Mouse (Mus musculus): ENCODE results near the gene Pglyrp2. TPM values are rescaled to one million over a fixed set of nuclear protein-coding genes. Genes with fewer than 3 reads are reported as not detected.

Pglyrp2 gene
- total RNA-seq, 2 experiments from 2014 or later: 0.60 TPM; not detected in 1

DNA sequence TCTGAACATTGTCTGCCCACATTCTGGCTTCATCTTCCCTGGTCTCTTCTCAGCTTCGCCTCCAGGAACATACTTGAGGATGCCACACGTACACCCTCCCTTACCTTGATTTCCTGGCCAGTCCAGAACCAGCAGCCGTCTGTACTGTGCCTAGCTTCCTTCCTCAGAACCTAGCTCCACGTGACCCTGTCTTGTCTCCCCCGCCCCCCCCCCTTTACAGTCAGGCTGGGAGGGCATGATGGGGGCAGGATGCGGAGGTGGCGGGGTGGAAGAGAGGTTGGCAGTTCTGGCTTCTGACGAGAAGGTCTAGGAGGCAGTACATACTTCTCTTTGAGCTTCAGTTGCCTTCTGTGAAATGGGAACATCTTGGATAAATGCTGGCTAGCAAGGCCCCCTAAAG is 20.6 kb downstream of the Pglyrp2 start, which contains the start of gene Rasal3:
Rasal3 (minus strand) TSS at position 167 of the 400 bp plus-strand sequence.
- DNase-seq (ENCODE audit: low spot score in 2 of 2): no peak

GRCm38 (mm10) chr17:32402779-32403157 is 21.2 kb downstream of the Pglyrp2 start:
- no peak for DNase-seq (ENCODE audit: low spot score in 2 of 2)

DNA sequence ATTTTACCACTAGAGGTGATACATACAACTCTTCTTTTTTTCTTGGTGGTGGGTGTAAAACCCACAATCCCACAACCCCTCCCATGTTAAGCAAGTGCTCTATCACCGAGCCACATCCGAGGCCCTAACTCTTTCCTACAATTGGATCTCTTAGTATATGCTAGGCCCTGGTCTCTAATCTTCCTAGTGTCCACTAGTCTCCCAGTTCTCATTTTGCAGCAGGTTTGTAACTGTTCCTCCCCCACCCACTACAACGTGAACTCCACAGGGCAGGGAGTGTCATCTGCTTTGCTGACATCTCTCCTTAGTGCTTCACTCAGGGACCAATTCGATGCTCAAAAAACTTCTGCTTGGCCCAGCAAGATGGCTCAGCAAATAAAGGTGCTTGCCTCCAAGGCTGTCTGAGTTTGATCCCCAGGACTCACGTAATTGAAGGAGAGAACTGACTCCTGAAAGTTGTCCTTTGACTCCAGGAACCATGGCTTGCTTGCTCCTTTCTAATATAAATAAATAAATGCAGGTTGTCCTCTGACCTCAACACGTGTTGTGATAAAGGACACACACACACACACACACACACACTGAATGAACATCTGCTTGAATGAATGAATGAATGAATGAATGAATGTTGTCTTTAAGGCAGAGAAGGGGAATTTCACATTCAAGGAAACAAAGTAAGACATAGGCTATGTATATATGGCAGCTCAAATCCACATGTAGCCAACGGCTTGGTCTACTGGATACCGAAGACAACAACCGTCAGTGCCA is 21.8 kb downstream of the Pglyrp2 start:
- no peak for DNase-seq (ENCODE audit: low spot score in 2 of 2)

DNA sequence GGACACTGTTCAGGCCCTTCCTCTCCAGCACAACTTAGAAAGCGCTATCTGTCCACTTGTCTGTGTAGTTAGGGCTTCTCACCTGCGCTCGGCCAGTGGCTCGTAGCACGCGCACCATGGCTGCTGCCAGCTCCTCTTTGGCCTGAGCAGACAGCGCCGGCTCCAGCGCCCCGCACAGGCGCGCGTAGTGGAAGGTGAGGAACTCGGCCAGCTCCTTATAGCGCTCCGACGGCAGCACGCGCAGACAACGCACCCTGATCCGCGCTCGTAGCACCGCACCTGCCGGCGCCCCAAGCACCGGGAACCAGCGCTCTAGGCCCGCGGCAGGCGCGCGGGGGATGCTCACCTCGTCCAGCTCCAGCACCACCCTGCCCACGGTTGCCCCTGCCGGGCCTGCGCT is 27.7 kb downstream of the Pglyrp2 start:
- no peak for DNase-seq (ENCODE audit: low spot score in 2 of 2)

DNA sequence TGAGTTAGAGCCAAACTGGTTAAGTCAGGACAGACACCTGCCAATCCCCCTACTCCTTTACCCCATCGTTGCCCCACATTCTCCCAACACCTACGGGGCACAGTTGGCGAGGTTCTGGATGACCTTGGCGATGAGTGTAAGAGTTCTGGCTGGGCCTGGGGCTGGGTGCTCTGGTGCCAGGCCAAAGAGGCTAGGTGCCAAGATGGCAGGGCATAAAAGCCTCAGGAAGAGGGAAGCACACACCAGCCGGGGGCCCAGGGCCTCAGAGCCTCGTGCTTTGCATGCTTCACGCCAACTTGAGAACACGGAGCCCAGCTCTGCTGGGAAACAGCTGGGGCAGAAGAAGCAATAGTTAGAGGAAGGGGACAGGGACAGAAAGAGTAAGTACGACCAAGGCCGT is 30.0 kb downstream of the Pglyrp2 start:
- no peak for DNase-seq (ENCODE audit: low spot score in 2 of 2)

- peak; percentile 91 to 92 for DNase-seq (ENCODE audit: low spot score in 2 of 2)
Observed at GRCm38 (mm10) chr17:32389101-32389659, 34.8 kb downstream of the Pglyrp2 start, which contains the start of gene Wiz. TSS of gene Wiz (minus strand) at chr17:32389439.

DNA sequence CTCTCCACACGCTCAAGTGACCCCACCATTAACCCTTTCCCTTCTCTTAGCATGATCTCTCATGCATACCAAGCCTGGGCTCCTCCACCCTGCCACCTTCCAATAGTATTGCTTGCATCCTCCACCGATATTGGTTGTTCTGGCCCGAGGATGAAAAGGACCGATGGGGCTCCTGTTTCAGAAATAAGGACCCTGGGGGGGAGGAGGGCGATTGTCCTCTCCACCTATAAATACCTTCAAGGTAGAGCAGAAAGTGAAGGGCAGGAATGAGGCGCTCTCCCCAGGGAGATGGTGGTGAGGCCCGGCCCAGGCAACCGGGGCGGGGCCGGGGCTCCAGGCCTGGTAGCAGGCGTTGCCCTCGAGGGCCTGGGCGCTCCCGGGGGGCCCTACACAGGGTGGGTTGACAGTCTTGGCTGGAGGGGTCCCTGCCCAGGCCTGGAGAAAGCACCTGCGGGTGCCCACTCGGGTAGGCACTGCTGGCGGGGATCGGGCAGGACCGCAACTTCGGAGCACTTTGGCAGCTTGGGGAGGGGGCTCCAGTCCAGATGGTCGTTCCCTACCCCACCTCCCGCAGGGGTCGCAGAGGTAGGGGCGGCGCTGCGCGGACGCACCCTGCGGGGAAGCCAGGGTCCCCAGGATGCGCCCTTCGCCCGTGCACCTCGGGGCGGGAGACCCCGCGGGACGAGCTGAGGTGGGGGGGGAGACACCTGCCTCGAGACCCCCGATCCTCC is 35.4 kb downstream of the Pglyrp2 start:
- DNase-seq (ENCODE audit: low spot score in 2 of 2): no peak

GRCm38 (mm10) chr17:32387986-32388369 is 36.0 kb downstream of the Pglyrp2 start:
- DNase-seq (ENCODE audit: low spot score in 2 of 2): no peak

DNA sequence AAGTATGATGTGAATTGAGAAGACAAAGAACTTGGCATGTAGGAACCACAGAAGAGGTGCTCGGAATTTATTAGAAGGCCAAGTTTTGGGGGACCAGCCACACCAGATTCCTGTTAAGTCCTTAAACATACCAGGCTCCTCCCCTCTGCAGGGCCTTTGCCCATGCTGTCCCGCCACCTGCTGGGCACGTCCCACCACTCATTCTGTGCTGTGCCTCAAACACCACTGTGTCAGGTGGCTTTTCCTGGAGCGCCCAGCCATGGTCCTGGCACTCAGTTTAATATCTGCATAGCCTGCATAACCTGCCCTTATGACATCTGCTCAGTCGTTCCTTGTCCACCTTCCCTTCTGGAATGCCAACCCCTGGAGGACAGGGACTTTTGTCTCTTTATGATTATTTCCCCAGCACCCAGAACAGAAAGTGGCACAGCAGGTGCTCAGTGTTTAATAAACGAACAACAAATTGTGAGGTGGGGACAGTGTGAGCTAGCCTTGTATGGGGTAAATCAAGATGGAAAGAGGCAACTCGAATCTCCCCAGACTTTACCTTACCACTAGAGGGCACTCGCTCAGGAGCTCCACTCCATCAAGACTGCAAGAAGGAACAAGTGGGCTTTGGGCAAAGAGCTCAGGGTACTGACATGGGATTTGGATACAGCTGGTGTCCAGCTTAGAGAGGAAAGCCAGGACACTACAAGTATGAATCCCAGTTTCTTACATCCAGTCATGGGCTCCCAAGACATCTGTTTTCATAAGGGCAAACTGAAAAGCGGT is 37.1 kb downstream of the Pglyrp2 start:
- no peak for DNase-seq (ENCODE audit: low spot score in 2 of 2)

DNA sequence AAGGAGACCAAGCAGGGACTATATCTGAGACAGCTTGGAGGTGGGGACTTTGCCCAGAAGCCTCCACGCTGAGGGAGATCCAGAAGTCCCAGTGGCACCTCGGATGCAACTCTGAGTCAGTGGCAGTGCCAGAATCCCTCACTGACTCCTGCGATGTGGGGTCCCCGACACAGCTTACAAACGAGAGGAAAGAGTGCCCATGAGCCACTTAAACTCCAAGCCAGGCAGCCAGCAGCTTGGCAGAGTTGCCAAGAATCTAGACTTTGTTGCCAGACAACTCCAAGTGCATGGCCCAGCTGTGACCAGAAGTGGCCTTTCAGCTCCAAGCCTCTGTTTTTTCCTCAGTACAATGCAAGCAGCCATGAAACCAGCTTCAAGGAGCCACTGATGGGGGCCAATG is 40.3 kb downstream of the Pglyrp2 start:
- no peak for DNase-seq (ENCODE audit: low spot score in 2 of 2)

- DNase-seq (ENCODE audit: low spot score in 2 of 2): peak in 1 of 2 experiments; percentile 49
Observed at GRCm38 (mm10) chr17:32382576-32382975, 41.4 kb downstream of the Pglyrp2 start.

DNA sequence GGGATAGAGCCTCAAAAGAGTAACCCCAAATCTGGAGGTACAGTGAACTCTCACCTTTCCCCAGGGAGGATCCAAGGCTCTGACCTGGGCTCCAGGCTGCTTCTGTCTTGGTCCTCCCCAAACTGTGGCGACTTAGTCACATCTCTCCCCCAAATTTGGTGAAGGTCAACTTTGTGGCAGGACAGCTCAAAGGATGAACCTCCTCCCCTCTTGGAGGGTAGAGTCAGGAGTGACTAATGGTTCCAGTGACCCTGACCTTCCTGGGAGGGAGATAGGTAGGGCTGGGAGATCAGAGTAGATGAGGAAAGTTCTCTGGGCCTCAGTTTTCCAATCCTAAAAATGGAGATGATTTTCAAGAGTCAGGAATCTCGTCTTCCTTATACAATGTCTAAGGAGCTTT is 45.2 kb downstream of the Pglyrp2 start:
- DNase-seq (ENCODE audit: low spot score in 2 of 2): no peak

DNA sequence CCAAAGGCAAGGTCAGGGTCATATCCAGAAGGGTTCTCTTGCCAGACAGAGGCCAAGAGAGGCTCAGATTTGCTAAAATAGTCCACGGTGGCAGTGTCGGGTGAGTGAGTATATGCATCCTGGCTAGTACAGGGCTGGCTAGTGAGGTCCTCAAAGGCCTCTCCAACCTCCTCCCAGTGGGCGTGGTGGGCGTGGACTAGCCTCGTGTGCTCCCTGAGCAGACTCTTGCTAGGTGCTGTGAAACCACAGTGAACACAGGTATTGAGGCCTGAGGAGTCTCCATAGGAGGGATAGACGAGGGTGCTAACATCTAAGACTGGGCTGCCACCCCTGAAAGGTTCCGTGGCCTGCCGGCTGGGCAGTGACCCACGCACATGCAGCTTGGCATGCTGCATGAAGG is 46.8 kb downstream of the Pglyrp2 start:
- DNase-seq (ENCODE audit: low spot score in 2 of 2): no peak

DNA sequence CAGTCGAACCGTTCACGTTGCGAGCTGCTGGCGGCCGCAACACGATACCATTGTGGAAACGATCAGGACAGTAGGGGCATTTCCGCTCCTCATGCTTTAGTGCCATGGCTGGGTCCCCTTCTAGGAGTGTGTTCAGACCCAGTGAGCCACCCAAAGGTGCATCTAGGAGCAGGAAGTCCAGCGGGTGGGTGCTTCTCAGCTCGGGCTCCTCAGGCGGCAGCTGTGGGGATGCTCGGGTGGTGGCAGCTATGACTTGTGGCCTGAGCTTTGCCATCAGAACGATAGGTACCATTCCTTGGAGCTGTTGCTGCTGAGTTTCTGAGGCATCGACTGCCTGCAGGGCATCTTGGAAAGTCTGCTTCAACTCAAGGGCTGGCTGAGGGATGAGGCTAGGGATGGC is 47.5 kb downstream of the Pglyrp2 start:
- DNase-seq (ENCODE audit: low spot score in 2 of 2): no peak

GRCm38 (mm10) chr17:32368991-32369578 is 54.9 kb downstream of the Pglyrp2 start:
- DNase-seq (ENCODE audit: low spot score in 2 of 2): no peak

GRCm38 (mm10) chr17:32367706-32368105 is 56.3 kb downstream of the Pglyrp2 start:
- peak in 1 of 2 experiments; percentile 15 for DNase-seq (ENCODE audit: low spot score in 2 of 2)

GRCm38 (mm10) chr17:32365296-32365695 is 58.7 kb downstream of the Pglyrp2 start:
- DNase-seq (ENCODE audit: low spot score in 2 of 2): no peak

- peak in 1 of 2 experiments; percentile 12 for DNase-seq (ENCODE audit: low spot score in 2 of 2)
Observed at GRCm38 (mm10) chr17:32364850-32365249, 59.1 kb downstream of the Pglyrp2 start.

GRCm38 (mm10) chr17:32364331-32364730 is 59.6 kb downstream of the Pglyrp2 start:
- DNase-seq (ENCODE audit: low spot score in 2 of 2): peak; percentile 72 to 91

- DNase-seq (ENCODE audit: low spot score in 2 of 2): peak in 1 of 2 experiments; percentile 28
Observed at GRCm38 (mm10) chr17:32363821-32364301, 60.1 kb downstream of the Pglyrp2 start.

GRCm38 (mm10) chr17:32362686-32363085 is 61.3 kb downstream of the Pglyrp2 start:
- DNase-seq (ENCODE audit: low spot score in 2 of 2): no peak
